Mouse (Mus musculus) forebrain, embryonic 16.5 days (tissue): ENCODE data around the gene Plekhm1. TPM values are rescaled to one million over a fixed set of nuclear protein-coding genes. Genes with fewer than 3 reads are reported as not detected.

Source experiments
- ATAC-seq: fragments of 200-750 bp; cut with Nextera tagmentation; 2 replicates; pipeline ENCODE4 v1.8.0; 2017; ENCODE audit warnings: mild to moderate bottlenecking, moderate library complexity
- H3K27ac ChIP-seq: fragments of 300-500 bp; sonication (generic); 2 replicates; pipeline ENCODE4 v1.5.1; 2014; ENCODE audit warnings: low read length, control low read depth
- H3K27me3 ChIP-seq: fragments of 300-500 bp; sonication (generic); replicated peaks from 2 replicates; pipeline ENCODE4 v1.6.1; 2014; ENCODE audit warnings: low read length; ENCODE audit not compliant: control insufficient read depth, insufficient read depth
- H3K36me3 ChIP-seq: fragments of 300-500 bp; sonication (generic); 2 replicates; pipeline ENCODE4 v1.6.1; 2014; ENCODE audit not compliant: control insufficient read depth, insufficient read depth
- H3K4me1 ChIP-seq: fragments of 300-500 bp; sonication (generic); replicated peaks from 2 replicates; pipeline ENCODE4 v1.6.1; 2014; ENCODE audit warnings: low read length; ENCODE audit not compliant: control insufficient read depth, insufficient read depth
- H3K4me2 ChIP-seq: fragments of 300-500 bp; sonication (generic); 2 replicates; pipeline ENCODE4 v1.6.1; 2014; ENCODE audit warnings: mild to moderate bottlenecking, low read length, control low read depth
- H3K4me3 ChIP-seq: fragments of 300-500 bp; sonication (generic); replicated peaks from 2 replicates; pipeline ENCODE4 v1.5.1; 2014; ENCODE audit warnings: mild to moderate bottlenecking, low read length, control low read depth
- H3K9ac ChIP-seq: fragments of 300-500 bp; sonication (generic); replicated peaks from 2 replicates; pipeline ENCODE4 v1.6.1; 2014; ENCODE audit warnings: low read depth, low read length, control low read depth
- H3K9me3 ChIP-seq: fragments of 300-500 bp; sonication (generic); 2 replicates; pipeline ENCODE4 v1.6.1; 2016; ENCODE audit warnings: low read length; ENCODE audit not compliant: control insufficient read depth
- WGBS: fragments of 180-500 bp; shearing (Covaris S2); extraction: QIAGEN DNeasy Blood & Tissue Kit; methylation state at CpG from one replicate; pipeline ENCODE4 v1.1.7; 2014; 5-methylcytosine and 5-hydroxymethylcytosine counted together
- polyA plus RNA-seq: library from polyadenylated mRNA; unstranded; fragments of >200 nt; fragmentation: Nextera tagmentation; extraction: Ambion mirVana; gene quantifications from 2 replicates; pipeline ENCODE4 v1.2.1, GENCODE M21; 2015

Gene Plekhm1
- polyA plus RNA-seq, 1 experiment from 2014 or later, result 11.3 TPM

- no peak for ATAC-seq
- H3K36me3 ChIP-seq, result peaks cover 8% of the 10 kb centered on the region
Measured at GRCm38 (mm10) chr11:103370397-103371221, 41.9 kb downstream of the Plekhm1 start.

GRCm38 (mm10) chr11:103365530-103365929 is 47.0 kb downstream of the Plekhm1 start:
- Histone ChIP-seq H3K36me3 (peaks cover 3% of the 10 kb centered on the region), H3K9me3 (no peaks in the 10 kb centered on the region), H3K4me2 (no peak overlapping the region), H3K27me3 (peaks cover 37% of the 10 kb centered on the region), H3K27ac (no peak overlapping the region), H3K9ac (no peak overlapping the region), H3K4me3 (no peak overlapping the region), H3K4me1 (peaks cover 16% of the 10 kb centered on the region)
- WGBS, result 92% methylated on average over 4 of the region's 4 CpGs
- ATAC-seq, result no peak

More at GRCm38 (mm10) chr11:103370397-103371221, 41.9 kb downstream of the Plekhm1 start:
- no peaks in the 10 kb centered on the region for H3K9me3 ChIP-seq
- no peak overlapping the region for H3K27ac ChIP-seq
- H3K4me1 ChIP-seq, result no peaks in the 10 kb centered on the region
- no peak overlapping the region for H3K4me3 ChIP-seq
- H3K27me3 ChIP-seq, result no peaks in the 10 kb centered on the region; the same call in 1 of the 2 replicates
- 95% methylated on average over 9 of the region's 9 CpGs for WGBS
- no peak overlapping the region for H3K9ac ChIP-seq
- H3K4me2 ChIP-seq, result no peak overlapping the region

GRCm38 (mm10) chr11:103365022-103365421 is 47.5 kb downstream of the Plekhm1 start:
- H3K27ac ChIP-seq, result no peak overlapping the region
- peaks cover 21% of the 10 kb centered on the region for H3K4me1 ChIP-seq
- no peak overlapping the region for H3K4me3 ChIP-seq
- ATAC-seq, result no peak
- H3K9me3 ChIP-seq, result no peaks in the 10 kb centered on the region
- no peak overlapping the region for H3K9ac ChIP-seq
- 82% methylated on average over 3 of the region's 3 CpGs for WGBS
- H3K4me2 ChIP-seq, result no peak overlapping the region
- H3K36me3 ChIP-seq, result peaks cover 3% of the 10 kb centered on the region
- peaks cover 38% of the 10 kb centered on the region for H3K27me3 ChIP-seq

- no peak for ATAC-seq
- no peak overlapping the region for H3K4me2 ChIP-seq
- H3K9ac ChIP-seq, result no peak overlapping the region
- peaks cover 27% of the 10 kb centered on the region for H3K4me1 ChIP-seq
- H3K27ac ChIP-seq, result no peak overlapping the region
- 45% methylated on average over 5 of the region's 5 CpGs for WGBS
- H3K36me3 ChIP-seq, result peaks cover 3% of the 10 kb centered on the region; the same call in 1 of the 2 replicates
- H3K27me3 ChIP-seq, result peaks cover 45% of the 10 kb centered on the region
- no peaks in the 10 kb centered on the region for H3K9me3 ChIP-seq
- no peak overlapping the region for H3K4me3 ChIP-seq
Measured at GRCm38 (mm10) chr11:103364335-103364734, 48.2 kb downstream of the Plekhm1 start.

GRCm38 (mm10) chr11:103363214-103364148 is 49.0 kb downstream of the Plekhm1 start, which contains the start of gene Arhgap27:
Gene Arhgap27, minus strand, starts transcription at chr11:103363692.
- ATAC-seq, result no peak

GRCm38 (mm10) chr11:103362521-103363181 is 49.8 kb downstream of the Plekhm1 start:
- no peak for ATAC-seq
- Histone ChIP-seq H3K9me3 (no peaks in the 10 kb centered on the region), H3K4me2 (peak overlapping the region; percentile 47), H3K27ac (no peak overlapping the region), H3K4me3 (peak overlapping the region; percentile 32), H3K9ac (0 out of 2 replicates have a peak overlapping the region, but pooled peaks have one; percentile 1), H3K4me1 (peaks cover 31% of the 10 kb centered on the region), H3K27me3 (peaks cover 52% of the 10 kb centered on the region), H3K36me3 (peaks cover 3% of the 10 kb centered on the region; the same call in 1 of the 2 replicates)
- WGBS, result 2% methylated on average over 33 of the region's 33 CpGs

More at GRCm38 (mm10) chr11:103363214-103364148, 49.0 kb downstream of the Plekhm1 start, which contains the start of gene Arhgap27:
- Histone ChIP-seq H3K9ac (0 out of 2 replicates have a peak within 1 kb of the TSS, but pooled peaks have one; percentile 1), H3K4me1 (peaks cover 31% of the 10 kb centered on the region), H3K9me3 (no peaks in the 10 kb centered on the region), H3K27ac (no peak within 1 kb of the TSS), H3K27me3 (peaks cover 51% of the 10 kb centered on the region), H3K4me2 (peak within 1 kb of the TSS; percentile 47), H3K36me3 (peaks cover 3% of the 10 kb centered on the region; the same call in 1 of the 2 replicates), H3K4me3 (peak within 1 kb of the TSS; percentile 32)
- WGBS, result 1% methylated on average over 35 of the region's 35 CpGs

- Histone ChIP-seq H3K4me3 (peak overlapping the region; percentile 32; the same call in 1 of the 2 replicates), H3K4me1 (peaks cover 31% of the 10 kb centered on the region), H3K27ac (no peak overlapping the region), H3K27me3 (peaks cover 52% of the 10 kb centered on the region), H3K4me2 (no peak overlapping the region), H3K9ac (no peak overlapping the region), H3K9me3 (no peaks in the 10 kb centered on the region), H3K36me3 (no peaks in the 10 kb centered on the region)
- no peak for ATAC-seq
- 6% methylated on average over 13 of the region's 13 CpGs for WGBS
Measured at GRCm38 (mm10) chr11:103362054-103362432, 50.4 kb downstream of the Plekhm1 start.

- ATAC-seq, result no peak
- Histone ChIP-seq H3K27me3 (peaks cover 52% of the 10 kb centered on the region), H3K36me3 (no peaks in the 10 kb centered on the region), H3K9ac (no peak overlapping the region), H3K27ac (no peak overlapping the region), H3K9me3 (no peaks in the 10 kb centered on the region), H3K4me1 (peaks cover 31% of the 10 kb centered on the region), H3K4me3 (no peak overlapping the region), H3K4me2 (no peak overlapping the region)
- WGBS, result 3% methylated on average over 25 of the region's 25 CpGs
Measured at GRCm38 (mm10) chr11:103361396-103362053, 51.0 kb downstream of the Plekhm1 start.
